Mouse (Mus musculus): ENCODE results near the gene Lrrn2. TPM values are rescaled to one million over a fixed set of nuclear protein-coding genes. Genes with fewer than 3 reads are reported as not detected.

The Lrrn2 gene
- total and polyA plus RNA-seq, 2 experiments from 2014 or later, result 48.9 to 76.6 TPM

GRCm38 (mm10) chr1:132853312-132853711, 26.8 kb upstream of the Lrrn2 start:
- ATAC-seq (ENCODE audit: low FRiP score) (no peak), DNase-seq (ENCODE audit: low spot score) (peak; percentile 34)
- 31% methylated on average over 8 of the region's 8 CpGs for WGBS
- no peak overlapping the region for H3K4me2 ChIP-seq (ENCODE audit: low read depth, low read length, poor library complexity, severe bottlenecking)
- TF ChIP-seq CTCF (IDR thresholded peaks at IDR 0.05), result no peak
- H3K9me3 ChIP-seq (ENCODE audit: low read length), result 0 out of 2 replicates have a peak, but pooled peaks cover 4% of the 10 kb centered on the region
- H3K27me3 ChIP-seq (ENCODE audit: insufficient read depth, low read length), result no peaks in the 10 kb centered on the region
- H3K36me3 ChIP-seq (ENCODE audit: insufficient read depth, low read length), result no peaks in the 10 kb centered on the region
- no peak overlapping the region for H3K4me3 ChIP-seq (ENCODE audit: low read depth, low read length)
- H3K9ac ChIP-seq (replicated peaks; ENCODE audit: low read length, poor library complexity, severe bottlenecking), result no peak overlapping the region
- no peak overlapping the region for H3K27ac ChIP-seq (ENCODE audit: low read depth, low read length)
- peaks cover 12% of the 10 kb centered on the region; the same call in 1 of the 2 replicates for H3K4me1 ChIP-seq (ENCODE audit: insufficient read depth, low read length)

- Histone ChIP-seq H3K36me3 (ENCODE audit: insufficient read depth, low read length) (no peaks in the 10 kb centered on the region), H3K27me3 (ENCODE audit: insufficient read depth, low read length) (no peaks in the 10 kb centered on the region), H3K4me2 (ENCODE audit: low read depth, low read length, poor library complexity, severe bottlenecking) (no peak overlapping the region), H3K9me3 (ENCODE audit: low read length) (no peaks in the 10 kb centered on the region), H3K4me1 (ENCODE audit: insufficient read depth, low read length) (peaks cover 17% of the 10 kb centered on the region), H3K27ac (ENCODE audit: low read depth, low read length) (peak overlapping the region; percentile 64), H3K4me3 (ENCODE audit: low read depth, low read length) (no peak overlapping the region), H3K9ac (replicated peaks; ENCODE audit: low read length, poor library complexity, severe bottlenecking) (no peak overlapping the region)
- DNase-seq (ENCODE audit: low spot score) (peak; percentile 83), ATAC-seq (ENCODE audit: low FRiP score) (peak; percentile 86)
- no peak for TF ChIP-seq CTCF (IDR thresholded peaks at IDR 0.05)
- 17% methylated on average over 5 of the region's 5 CpGs for WGBS
These were observed 21.3 kb upstream of the Lrrn2 start for GRCm38 (mm10) chr1:132858516-132859383.

- H3K4me3 ChIP-seq (ENCODE audit: low read depth, low read length), result no peak overlapping the region
- TF ChIP-seq CTCF (IDR thresholded peaks at IDR 0.05), result no peak
- H3K9ac ChIP-seq (replicated peaks; ENCODE audit: low read length, poor library complexity, severe bottlenecking), result no peak overlapping the region
- DNase-seq (ENCODE audit: low spot score), result no peak
- no peak overlapping the region for H3K27ac ChIP-seq (ENCODE audit: low read depth, low read length)
- H3K9me3 ChIP-seq (ENCODE audit: low read length), result no peaks in the 10 kb centered on the region
- WGBS, result 86% methylated on average over 2 of the region's 2 CpGs
- no peak for ATAC-seq (ENCODE audit: low FRiP score)
- no peak overlapping the region for H3K4me2 ChIP-seq (ENCODE audit: low read depth, low read length, poor library complexity, severe bottlenecking)
- peaks cover 8% of the 10 kb centered on the region for H3K4me1 ChIP-seq (ENCODE audit: insufficient read depth, low read length)
- H3K27me3 ChIP-seq (ENCODE audit: insufficient read depth, low read length), result no peaks in the 10 kb centered on the region
- H3K36me3 ChIP-seq (ENCODE audit: insufficient read depth, low read length), result no peaks in the 10 kb centered on the region
These were observed 15.9 kb upstream of the Lrrn2 start for GRCm38 (mm10) chr1:132864220-132864619.

- Histone ChIP-seq H3K9ac (replicated peaks; ENCODE audit: low read length, poor library complexity, severe bottlenecking) (no peak overlapping the region), H3K27me3 (ENCODE audit: insufficient read depth, low read length) (no peaks in the 10 kb centered on the region), H3K9me3 (ENCODE audit: low read length) (no peaks in the 10 kb centered on the region), H3K36me3 (ENCODE audit: insufficient read depth, low read length) (no peaks in the 10 kb centered on the region), H3K4me1 (ENCODE audit: insufficient read depth, low read length) (no peaks in the 10 kb centered on the region), H3K27ac (ENCODE audit: low read depth, low read length) (no peak overlapping the region), H3K4me3 (ENCODE audit: low read depth, low read length) (no peak overlapping the region), H3K4me2 (ENCODE audit: low read depth, low read length, poor library complexity, severe bottlenecking) (no peak overlapping the region)
- 87% methylated on average over 4 of the region's 4 CpGs for WGBS
- no peak for TF ChIP-seq CTCF (IDR thresholded peaks at IDR 0.05)
- no peak for ATAC-seq (ENCODE audit: low FRiP score)
- DNase-seq (ENCODE audit: low spot score), result no peak
These were observed 14.5 kb upstream of the Lrrn2 start for GRCm38 (mm10) chr1:132865585-132865984.

GRCm38 (mm10) chr1:132870327-132870726, 9.7 kb upstream of the Lrrn2 start:
- H3K9me3 ChIP-seq (ENCODE audit: low read length), result no peaks in the 10 kb centered on the region
- no peak overlapping the region for H3K4me3 ChIP-seq (ENCODE audit: low read depth, low read length)
- 54% methylated on average over 7 of the region's 7 CpGs for WGBS
- DNase-seq (ENCODE audit: low spot score), result no peak
- H3K4me1 ChIP-seq (ENCODE audit: insufficient read depth, low read length), result no peaks in the 10 kb centered on the region
- no peak overlapping the region for H3K27ac ChIP-seq (ENCODE audit: low read depth, low read length)
- H3K36me3 ChIP-seq (ENCODE audit: insufficient read depth, low read length), result no peaks in the 10 kb centered on the region
- H3K4me2 ChIP-seq (ENCODE audit: low read depth, low read length, poor library complexity, severe bottlenecking), result no peak overlapping the region
- no peaks in the 10 kb centered on the region for H3K27me3 ChIP-seq (ENCODE audit: insufficient read depth, low read length)
- no peak overlapping the region for H3K9ac ChIP-seq (replicated peaks; ENCODE audit: low read length, poor library complexity, severe bottlenecking)
- no peak for ATAC-seq (ENCODE audit: low FRiP score)
- no peak for TF ChIP-seq CTCF (IDR thresholded peaks at IDR 0.05)

- 15% methylated on average over 11 of the region's 11 CpGs for WGBS
- no peak overlapping the region for H3K9ac ChIP-seq (replicated peaks; ENCODE audit: low read length, poor library complexity, severe bottlenecking)
- no peak for ATAC-seq (ENCODE audit: low FRiP score)
These were observed 992 bp upstream of the Lrrn2 start for GRCm38 (mm10) chr1:132878951-132879610.

More at GRCm38 (mm10) chr1:132878951-132879610, 992 bp upstream of the Lrrn2 start:
- Histone ChIP-seq H3K36me3 (ENCODE audit: insufficient read depth, low read length) (no peaks in the 10 kb centered on the region; the same call in 1 of the 2 replicates), H3K4me3 (ENCODE audit: low read depth, low read length) (peak overlapping the region; percentile 91; the same call in 1 of the 2 replicates), H3K9me3 (ENCODE audit: low read length) (no peaks in the 10 kb centered on the region), H3K4me2 (ENCODE audit: low read depth, low read length, poor library complexity, severe bottlenecking) (peak overlapping the region; percentile 88), H3K27me3 (ENCODE audit: insufficient read depth, low read length) (no peaks in the 10 kb centered on the region), H3K4me1 (ENCODE audit: insufficient read depth, low read length) (peaks cover 13% of the 10 kb centered on the region), H3K27ac (ENCODE audit: low read depth, low read length) (peak overlapping the region; percentile 92; the same call in 1 of the 2 replicates)
- no peak for DNase-seq (ENCODE audit: low spot score)
- TF ChIP-seq CTCF (IDR thresholded peaks at IDR 0.05), result no peak
